Mouse (Mus musculus): Measurements from ENCODE around the gene Obox7. TPM values are rescaled to one million over a fixed set of nuclear protein-coding genes. Genes with fewer than 3 reads are reported as not detected.

Obox7 gene
- polyA plus RNA-seq (2015; fragmentation: Nextera tagmentation; extraction: Ambion mirVana) = not detected in 2 replicates

DNA sequence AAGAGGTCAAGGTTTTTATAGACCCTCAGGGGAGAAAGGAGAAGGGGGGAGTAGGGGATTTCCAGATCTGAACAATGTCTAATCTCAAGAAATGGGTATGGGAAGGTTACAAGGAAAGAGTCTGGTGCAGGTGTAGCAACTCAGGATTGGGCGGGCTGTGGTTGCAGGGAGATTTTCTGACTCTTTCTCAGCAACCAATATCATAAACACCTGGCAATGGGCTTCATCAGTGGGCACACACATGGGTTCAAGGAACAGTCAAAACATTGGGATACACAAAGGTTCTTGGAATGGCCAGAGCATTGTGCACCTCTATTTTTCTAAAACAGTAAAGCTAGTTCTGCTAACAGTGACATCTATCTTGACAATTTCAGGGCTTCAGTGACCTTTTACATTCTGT lies at the start of gene Obox7:
Obox7 (plus strand) TSS at position 301 of the 400 bp plus-strand sequence.

Other genes with a start within 250 kb of the Obox7 start
- gene Sult2a8, start 212.7 kb upstream of the Obox7 start, polyA plus RNA-seq (2015; fragmentation: Nextera tagmentation; extraction: Ambion mirVana) = not detected in 2 replicates
- gene Sult2a7, start 165.3 kb upstream of the Obox7 start, polyA plus RNA-seq (2015; fragmentation: Nextera tagmentation; extraction: Ambion mirVana) = not detected in 2 replicates
- 0.15 and 0.22 TPM in 2 replicates for gene Vmn1r90, start 96.0 kb upstream of the Obox7 start, polyA plus RNA-seq (2015; fragmentation: Nextera tagmentation; extraction: Ambion mirVana)